Mouse (Mus musculus): ENCODE data around the gene Zg16. TPM values are rescaled to one million over a fixed set of nuclear protein-coding genes. Genes with fewer than 3 reads are reported as not detected.

The Zg16 gene
- polyA plus RNA-seq, 1 experiment from 2014 or later, result not detected

GRCm38 (mm10) chr7:127070871-127071413 lies 16.2 kb downstream of the Zg16 start:
- H3K9ac ChIP-seq (ENCODE audit: low read depth, low read length), result no peak overlapping the region
- no peak overlapping the region for H3K27ac ChIP-seq (replicated peaks; ENCODE audit: low read depth, low read length)
- H3K36me3 ChIP-seq (ENCODE audit: control insufficient read depth, insufficient read depth, low read length), result no peaks in the 10 kb centered on the region
- no peaks in the 10 kb centered on the region for H3K4me1 ChIP-seq (ENCODE audit: control insufficient read depth, insufficient read depth, low read length)
- no peak for ATAC-seq (ENCODE audit: low read depth)
- no peak overlapping the region for H3K4me3 ChIP-seq (ENCODE audit: low read depth, low read length)
- no peak overlapping the region for H3K4me2 ChIP-seq (ENCODE audit: low read depth, low read length)
- H3K27me3 ChIP-seq (replicated peaks; ENCODE audit: control insufficient read depth, insufficient read depth, low read length), result no peaks in the 10 kb centered on the region
- no peaks in the 10 kb centered on the region for H3K9me3 ChIP-seq (ENCODE audit: control insufficient read depth, low read length)
- no peak for DNase-seq (ENCODE audit: low spot score)
- WGBS, result 75% methylated on average over 4 of the region's 4 CpGs

DNA sequence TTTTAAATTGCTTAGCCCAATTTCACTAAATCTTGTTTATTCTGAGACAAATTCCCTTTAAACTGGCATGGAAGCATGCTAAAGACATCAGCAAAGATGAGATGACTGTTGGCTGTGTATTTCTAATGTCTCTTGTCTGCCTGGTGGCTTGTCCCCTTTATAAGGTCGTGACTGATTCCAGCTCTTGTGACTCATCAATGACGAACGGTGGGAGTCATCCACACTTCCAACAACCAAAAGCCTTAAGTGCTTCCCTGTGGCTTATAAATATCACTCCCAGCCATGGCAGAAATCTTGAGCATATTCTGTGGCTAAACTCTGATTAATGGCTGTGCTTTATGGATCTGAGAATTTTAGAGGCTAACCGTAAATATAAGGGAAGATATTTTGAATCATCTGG lies 20.8 kb downstream of the Zg16 start:
- Histone ChIP-seq H3K9me3 (ENCODE audit: control insufficient read depth, low read length) (no peaks in the 10 kb centered on the region), H3K36me3 (ENCODE audit: control insufficient read depth, insufficient read depth, low read length) (no peaks in the 10 kb centered on the region), H3K27me3 (replicated peaks; ENCODE audit: control insufficient read depth, insufficient read depth, low read length) (no peaks in the 10 kb centered on the region), H3K4me1 (ENCODE audit: control insufficient read depth, insufficient read depth, low read length) (no peaks in the 10 kb centered on the region), H3K4me2 (ENCODE audit: low read depth, low read length) (no peak overlapping the region), H3K9ac (ENCODE audit: low read depth, low read length) (no peak overlapping the region), H3K27ac (replicated peaks; ENCODE audit: low read depth, low read length) (no peak overlapping the region), H3K4me3 (ENCODE audit: low read depth, low read length) (no peak overlapping the region)
- WGBS, result 75% methylated on average over 4 of the region's 4 CpGs
- DNase-seq (ENCODE audit: low spot score), result no peak
- ATAC-seq (ENCODE audit: low read depth), result no peak

DNA sequence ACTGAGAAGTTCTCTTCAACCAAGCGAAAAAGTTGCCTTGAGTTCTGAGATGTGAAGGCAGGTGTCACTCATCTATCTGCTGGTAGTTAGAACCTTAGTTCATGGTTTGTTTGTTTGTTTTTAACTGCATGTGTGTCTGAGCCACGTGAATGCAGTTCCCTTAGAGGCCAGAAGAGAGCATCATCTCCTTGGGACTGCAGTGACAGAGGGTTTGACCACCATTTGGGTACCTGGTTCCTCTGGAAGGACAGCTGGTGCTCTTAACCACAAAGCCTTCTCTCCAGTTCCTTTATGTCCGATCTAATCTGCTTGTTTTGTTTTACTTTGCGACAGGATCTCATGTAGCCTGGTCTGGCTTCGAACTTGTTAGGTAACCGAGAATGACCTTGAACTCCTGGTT lies 21.6 kb downstream of the Zg16 start:
- ATAC-seq (ENCODE audit: low read depth), result no peak
- Histone ChIP-seq H3K4me1 (ENCODE audit: control insufficient read depth, insufficient read depth, low read length) (no peaks in the 10 kb centered on the region), H3K9me3 (ENCODE audit: control insufficient read depth, low read length) (no peaks in the 10 kb centered on the region), H3K27me3 (replicated peaks; ENCODE audit: control insufficient read depth, insufficient read depth, low read length) (no peaks in the 10 kb centered on the region), H3K36me3 (ENCODE audit: control insufficient read depth, insufficient read depth, low read length) (no peaks in the 10 kb centered on the region), H3K4me2 (ENCODE audit: low read depth, low read length) (no peak overlapping the region), H3K4me3 (ENCODE audit: low read depth, low read length) (no peak overlapping the region), H3K27ac (replicated peaks; ENCODE audit: low read depth, low read length) (no peak overlapping the region), H3K9ac (ENCODE audit: low read depth, low read length) (no peak overlapping the region)
- WGBS, result 90% methylated on average over 6 of the region's 6 CpGs
- DNase-seq (ENCODE audit: low spot score), result no peak

DNA sequence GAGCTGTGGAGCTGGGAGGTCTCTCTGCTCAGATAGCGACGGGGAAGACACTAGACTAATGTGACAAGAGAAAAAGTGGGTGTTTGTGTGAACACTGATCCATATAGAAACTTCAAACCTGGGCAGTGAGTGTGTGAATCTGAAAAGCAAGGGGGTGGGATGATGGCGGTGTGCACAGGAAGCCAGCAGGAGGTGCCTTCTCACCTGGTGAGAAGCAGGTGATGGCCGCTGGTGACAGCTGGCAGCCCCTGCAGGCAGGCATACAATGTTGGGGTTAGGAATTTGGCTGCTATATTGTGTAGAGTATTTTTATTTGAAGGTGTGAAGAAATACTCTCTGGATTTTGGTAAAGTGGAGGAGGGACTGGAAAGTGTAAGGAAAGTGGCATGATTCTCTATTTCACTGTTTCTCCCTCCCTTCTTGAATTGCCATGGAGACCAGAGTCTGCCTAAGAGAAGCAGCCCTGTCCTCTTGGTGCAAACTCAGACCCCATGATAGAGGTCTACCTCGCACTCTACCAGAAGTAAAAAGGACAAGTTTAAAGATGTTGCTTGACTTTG lies 32.0 kb downstream of the Zg16 start:
- Histone ChIP-seq H3K36me3 (ENCODE audit: control insufficient read depth, insufficient read depth, low read length) (no peaks in the 10 kb centered on the region), H3K4me1 (ENCODE audit: control insufficient read depth, insufficient read depth, low read length) (no peaks in the 10 kb centered on the region), H3K9ac (ENCODE audit: low read depth, low read length) (no peak overlapping the region), H3K27me3 (replicated peaks; ENCODE audit: control insufficient read depth, insufficient read depth, low read length) (no peaks in the 10 kb centered on the region), H3K9me3 (ENCODE audit: control insufficient read depth, low read length) (no peaks in the 10 kb centered on the region), H3K4me3 (ENCODE audit: low read depth, low read length) (no peak overlapping the region), H3K27ac (replicated peaks; ENCODE audit: low read depth, low read length) (no peak overlapping the region), H3K4me2 (ENCODE audit: low read depth, low read length) (no peak overlapping the region)
- 65% methylated on average over 5 of the region's 5 CpGs for WGBS
- DNase-seq (ENCODE audit: low spot score), result no peak
- no peak for ATAC-seq (ENCODE audit: low read depth)

- Histone ChIP-seq H3K9ac (ENCODE audit: low read depth, low read length) (peak within 1 kb of the TSS; percentile 87), H3K27ac (replicated peaks; ENCODE audit: low read depth, low read length) (peak within 1 kb of the TSS; percentile 76), H3K4me2 (ENCODE audit: low read depth, low read length) (peak within 1 kb of the TSS; percentile 79), H3K9me3 (ENCODE audit: control insufficient read depth, low read length) (no peaks in the 10 kb centered on the region), H3K36me3 (ENCODE audit: control insufficient read depth, insufficient read depth, low read length) (peaks cover 14% of the 10 kb centered on the region; the same call in 1 of the 2 replicates), H3K27me3 (replicated peaks; ENCODE audit: control insufficient read depth, insufficient read depth, low read length) (no peaks in the 10 kb centered on the region), H3K4me1 (ENCODE audit: control insufficient read depth, insufficient read depth, low read length) (peaks cover 5% of the 10 kb centered on the region; the same call in 1 of the 2 replicates), H3K4me3 (ENCODE audit: low read depth, low read length) (peak within 1 kb of the TSS; percentile 80)
- ATAC-seq (ENCODE audit: low read depth), result peak; percentile 91
- DNase-seq (ENCODE audit: low spot score), result peak; percentile 96
- under 1% methylated on average over 51 of the region's 53 CpGs for WGBS
Observed at GRCm38 (mm10) chr7:127041851-127042672, 45.1 kb downstream of the Zg16 start, which contains the start of gene Kif22. Gene Kif22, minus strand, starts transcription at chr7:127042471.

DNA sequence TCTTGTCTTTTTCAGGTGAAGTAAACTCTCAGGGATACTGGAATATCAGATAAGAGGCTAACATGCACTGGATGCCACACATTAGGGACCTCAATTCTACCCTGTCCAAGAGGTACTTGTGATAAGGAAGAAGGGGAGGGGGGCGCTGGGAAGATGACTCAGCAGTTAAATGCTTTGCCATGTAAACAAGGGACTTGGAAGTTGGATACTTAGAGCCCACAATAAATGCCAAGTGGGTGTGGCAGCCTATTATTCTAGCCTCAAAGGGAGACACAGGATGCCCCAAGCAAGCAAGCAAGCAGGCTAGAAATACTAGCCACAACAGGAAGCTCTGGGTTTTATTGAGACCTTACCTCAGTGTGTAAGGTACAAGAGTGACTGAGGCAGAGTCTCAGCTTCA lies 55.9 kb downstream of the Zg16 start:
- 94% methylated on average over 1 of the region's 1 CpGs for WGBS
- Histone ChIP-seq H3K36me3 (ENCODE audit: control insufficient read depth, insufficient read depth, low read length) (peaks cover 72% of the 10 kb centered on the region), H3K27ac (replicated peaks; ENCODE audit: low read depth, low read length) (no peak overlapping the region), H3K4me2 (ENCODE audit: low read depth, low read length) (no peak overlapping the region), H3K9ac (ENCODE audit: low read depth, low read length) (no peak overlapping the region), H3K27me3 (replicated peaks; ENCODE audit: control insufficient read depth, insufficient read depth, low read length) (no peaks in the 10 kb centered on the region), H3K4me3 (ENCODE audit: low read depth, low read length) (no peak overlapping the region), H3K4me1 (ENCODE audit: control insufficient read depth, insufficient read depth, low read length) (peaks cover 6% of the 10 kb centered on the region; the same call in 1 of the 2 replicates), H3K9me3 (ENCODE audit: control insufficient read depth, low read length) (no peaks in the 10 kb centered on the region)
- ATAC-seq (ENCODE audit: low read depth) (no peak), DNase-seq (ENCODE audit: low spot score) (no peak)

- 96% methylated on average over 1 of the region's 1 CpGs for WGBS
- DNase-seq (ENCODE audit: low spot score) (no peak), ATAC-seq (ENCODE audit: low read depth) (no peak)
- Histone ChIP-seq H3K4me3 (ENCODE audit: low read depth, low read length) (no peak overlapping the region), H3K4me2 (ENCODE audit: low read depth, low read length) (no peak overlapping the region), H3K36me3 (ENCODE audit: control insufficient read depth, insufficient read depth, low read length) (peaks cover 69% of the 10 kb centered on the region), H3K9ac (ENCODE audit: low read depth, low read length) (no peak overlapping the region), H3K4me1 (ENCODE audit: control insufficient read depth, insufficient read depth, low read length) (peaks cover 6% of the 10 kb centered on the region; the same call in 1 of the 2 replicates), H3K9me3 (ENCODE audit: control insufficient read depth, low read length) (no peaks in the 10 kb centered on the region), H3K27me3 (replicated peaks; ENCODE audit: control insufficient read depth, insufficient read depth, low read length) (no peaks in the 10 kb centered on the region), H3K27ac (replicated peaks; ENCODE audit: low read depth, low read length) (no peak overlapping the region)
Observed at GRCm38 (mm10) chr7:127030172-127030571, 57.0 kb downstream of the Zg16 start.

GRCm38 (mm10) chr7:127027885-127028284 lies 59.2 kb downstream of the Zg16 start:
- 61% methylated on average over 8 of the region's 8 CpGs for WGBS

More at GRCm38 (mm10) chr7:127027885-127028284, 59.2 kb downstream of the Zg16 start:
- H3K9ac ChIP-seq (ENCODE audit: low read depth, low read length), result peak overlapping the region; percentile 98
- peak overlapping the region; percentile 87 for H3K4me3 ChIP-seq (ENCODE audit: low read depth, low read length)
- H3K9me3 ChIP-seq (ENCODE audit: control insufficient read depth, low read length), result no peaks in the 10 kb centered on the region
- H3K4me1 ChIP-seq (ENCODE audit: control insufficient read depth, insufficient read depth, low read length), result peaks cover 18% of the 10 kb centered on the region
- no peak for ATAC-seq (ENCODE audit: low read depth)
- H3K27me3 ChIP-seq (replicated peaks; ENCODE audit: control insufficient read depth, insufficient read depth, low read length), result no peaks in the 10 kb centered on the region
- H3K27ac ChIP-seq (replicated peaks; ENCODE audit: low read depth, low read length), result peak overlapping the region; percentile 99
- H3K4me2 ChIP-seq (ENCODE audit: low read depth, low read length), result peak overlapping the region; percentile 79
- DNase-seq (ENCODE audit: low spot score), result no peak
- H3K36me3 ChIP-seq (ENCODE audit: control insufficient read depth, insufficient read depth, low read length), result peaks cover 64% of the 10 kb centered on the region
